Mouse (Mus musculus): ENCODE results near the gene Ang4. TPM values are rescaled to one million over a fixed set of nuclear protein-coding genes. Genes with fewer than 3 reads are reported as not detected.

Gene Ang4
- polyA plus RNA-seq, 1 experiment from 2014 or later: not detected

DNA sequence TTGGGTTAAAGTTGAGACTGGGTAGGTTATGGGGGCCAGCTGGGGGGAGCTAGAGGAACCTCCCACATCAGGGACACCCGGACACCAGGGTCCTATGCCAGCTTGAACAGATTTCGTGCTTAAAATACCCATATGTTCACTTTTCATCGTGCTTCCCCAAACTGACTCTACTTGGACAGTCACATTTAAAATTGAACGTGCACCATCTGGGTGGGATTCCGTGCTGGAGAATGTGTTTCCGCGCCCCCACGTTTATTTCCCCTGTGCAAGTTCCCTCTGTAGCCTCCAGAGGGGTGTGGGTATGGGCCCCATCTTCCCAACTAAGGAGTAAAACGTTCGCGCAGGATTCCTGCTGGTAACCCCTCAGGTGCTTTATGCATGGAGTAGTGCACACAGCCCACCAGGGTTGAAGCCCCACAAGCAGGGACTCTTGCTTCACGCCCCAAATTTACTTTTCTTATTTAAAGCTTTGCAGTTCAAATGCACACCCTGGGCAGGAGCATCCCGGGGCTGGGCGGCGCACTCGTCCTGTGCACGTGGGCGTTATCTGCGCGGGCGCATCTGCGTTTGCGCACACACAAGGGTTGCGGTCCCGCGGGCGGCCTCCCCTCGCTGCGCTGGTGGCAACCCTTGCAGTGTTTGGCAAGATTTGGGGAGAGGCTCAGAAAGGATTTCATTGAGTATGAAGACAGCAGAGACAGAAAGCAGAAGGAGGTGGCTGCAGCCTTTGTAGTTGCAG lies 34.8 kb downstream of the Ang4 start:
- no peak overlapping the region for H3K27ac ChIP-seq
- peak overlapping the region; percentile 51 for H3K4me2 ChIP-seq (replicated peaks)
- 3% methylated on average over 29 of the region's 29 CpGs for WGBS
- H3K36me3 ChIP-seq: no peaks in the 10 kb centered on the region
- no peak for ATAC-seq
- H3K4me3 ChIP-seq (replicated peaks): peak overlapping the region; percentile 26
- no peaks in the 10 kb centered on the region for H3K9me3 ChIP-seq
- H3K27me3 ChIP-seq: peaks cover 53% of the 10 kb centered on the region
- peaks cover 22% of the 10 kb centered on the region for H3K4me1 ChIP-seq (replicated peaks)
- no peak overlapping the region for H3K9ac ChIP-seq (replicated peaks)

- H3K27ac ChIP-seq: no peak overlapping the region
- H3K9me3 ChIP-seq: no peaks in the 10 kb centered on the region
- WGBS: 13% methylated on average over 12 of the region's 12 CpGs
- H3K9ac ChIP-seq (replicated peaks): no peak overlapping the region
- no peak overlapping the region for H3K4me2 ChIP-seq (replicated peaks)
- peaks cover 22% of the 10 kb centered on the region for H3K4me1 ChIP-seq (replicated peaks)
- H3K27me3 ChIP-seq: peaks cover 53% of the 10 kb centered on the region
- H3K4me3 ChIP-seq (replicated peaks): no peak overlapping the region
- ATAC-seq: no peak
- H3K36me3 ChIP-seq: no peaks in the 10 kb centered on the region
Observed at GRCm38 (mm10) chr14:51737967-51738366, 35.4 kb downstream of the Ang4 start.

GRCm38 (mm10) chr14:51717083-51717482 lies 56.3 kb downstream of the Ang4 start, which contains the start of gene Gm5800:
Gene Gm5800 (minus strand): TSS chr14:51717183.
- 69% methylated on average over 1 of the region's 1 CpGs for WGBS
- no peak within 1 kb of the TSS for H3K27ac ChIP-seq
- no peaks in the 10 kb centered on the region for H3K27me3 ChIP-seq
- no peak within 1 kb of the TSS for H3K4me3 ChIP-seq (replicated peaks)
- no peaks in the 10 kb centered on the region for H3K9me3 ChIP-seq
- no peak within 1 kb of the TSS for H3K9ac ChIP-seq (replicated peaks)
- no peaks in the 10 kb centered on the region for H3K4me1 ChIP-seq (replicated peaks)
- no peaks in the 10 kb centered on the region for H3K36me3 ChIP-seq
- no peak within 1 kb of the TSS for H3K4me2 ChIP-seq (replicated peaks)
- no peak for ATAC-seq

Other genes with a start within 250 kb of the Ang4 start
- gene Gm5622, start 220.8 kb downstream of the Ang4 start, polyA plus RNA-seq (2015; fragmentation: Nextera tagmentation; extraction: Ambion mirVana): not detected in 2 replicates
- not detected in 2 replicates for gene Gm17175, start 199.5 kb downstream of the Ang4 start, polyA plus RNA-seq (2015; fragmentation: Nextera tagmentation; extraction: Ambion mirVana)
- not detected in 2 replicates for gene Gm17174, start 181.5 kb downstream of the Ang4 start, polyA plus RNA-seq (2015; fragmentation: Nextera tagmentation; extraction: Ambion mirVana)
- not detected in 2 replicates for gene Gm17078, start 162.3 kb downstream of the Ang4 start, polyA plus RNA-seq (2015; fragmentation: Nextera tagmentation; extraction: Ambion mirVana)
- not detected in 2 replicates for gene Gm4181, start 137.9 kb downstream of the Ang4 start, polyA plus RNA-seq (2015; fragmentation: Nextera tagmentation; extraction: Ambion mirVana)
- not detected in 2 replicates for gene Gm17079, start 78.1 kb downstream of the Ang4 start, polyA plus RNA-seq (2015; fragmentation: Nextera tagmentation; extraction: Ambion mirVana)
- not detected in 2 replicates for gene Gm5800, start 56.4 kb downstream of the Ang4 start, polyA plus RNA-seq (2015; fragmentation: Nextera tagmentation; extraction: Ambion mirVana)
- not detected in 2 replicates for gene AY358078, start 26.5 kb upstream of the Ang4 start, polyA plus RNA-seq (2015; fragmentation: Nextera tagmentation; extraction: Ambion mirVana)
- not detected in 2 replicates for gene Ear6, start 80.1 kb upstream of the Ang4 start, polyA plus RNA-seq (2015; fragmentation: Nextera tagmentation; extraction: Ambion mirVana)
- 82.7 and 87.6 TPM in 2 replicates for gene Mettl17, start 111.3 kb upstream of the Ang4 start, polyA plus RNA-seq (2015; fragmentation: Nextera tagmentation; extraction: Ambion mirVana)
- 1.8 and 2.0 TPM in 2 replicates for gene Slc39a2, start 119.3 kb upstream of the Ang4 start, polyA plus RNA-seq (2015; fragmentation: Nextera tagmentation; extraction: Ambion mirVana)
- gene Ndrg2, start 140.6 kb upstream of the Ang4 start, polyA plus RNA-seq (2015; fragmentation: Nextera tagmentation; extraction: Ambion mirVana): 66.6 and 69.7 TPM in 2 replicates
- not detected in 2 replicates for gene Tppp2, start 144.8 kb upstream of the Ang4 start, polyA plus RNA-seq (2015; fragmentation: Nextera tagmentation; extraction: Ambion mirVana)
- not detected in 2 replicates for gene Rnase13, start 149.2 kb upstream of the Ang4 start, polyA plus RNA-seq (2015; fragmentation: Nextera tagmentation; extraction: Ambion mirVana)
- gene Arhgef40, start 211.1 kb upstream of the Ang4 start, polyA plus RNA-seq (2015; fragmentation: Nextera tagmentation; extraction: Ambion mirVana): 82.2 and 86.2 TPM in 2 replicates
- gene Tmem253, start 242.1 kb upstream of the Ang4 start, polyA plus RNA-seq (2015; fragmentation: Nextera tagmentation; extraction: Ambion mirVana): 0.82 and 0.92 TPM in 2 replicates
- gene Zfp219, start 247.1 kb upstream of the Ang4 start, polyA plus RNA-seq (2015; fragmentation: Nextera tagmentation; extraction: Ambion mirVana): 56.0 and 63.6 TPM in 2 replicates